Comparison of ENCODE assay signal across 8 mouse cellular contexts in genomic region chrX:104201592-104202139, GRCm38 (mm10). TPM values are rescaled to one million over a fixed set of nuclear protein-coding genes. Genes with fewer than 3 reads are reported as not detected.
A peak's percentile ranks its signal among the peaks of the same experiment; 100 is the strongest.
DNase-seq lines count a peak whose midpoint lies in the region; ATAC-seq and TF ChIP-seq lines count a peak whose summit lies in the region.

No protein-coding gene starts in this region.

- H3K36me3 ChIP-seq in ES-E14 (ENCODE audit: control insufficient read depth, insufficient read depth, low read length, poor library complexity, severe bottlenecking) = no peaks in the 10 kb centered on the region
- H3K36me3 ChIP-seq in liver, postnatal 0 days (replicated peaks; ENCODE audit: insufficient read depth, low read length) = no peaks in the 10 kb centered on the region
- no peaks in the 10 kb centered on the region for H3K36me3 ChIP-seq in testis, adult 2 months (ENCODE audit: control insufficient read depth, insufficient read depth, low read length)

- peak overlapping the region; percentile 72 to 77 for H3K4me3 ChIP-seq in ES-E14 (ENCODE audit: insufficient read depth in 1 of 2, low read depth in 1 of 2, low read length in 2 of 2, poor library complexity in 1 of 2, severe bottlenecking in 1 of 2)
- peak overlapping the region; percentile 47; the same call in 1 of the 2 replicates for H3K4me3 ChIP-seq in liver, postnatal 0 days (ENCODE audit: low read depth, low read length)
- H3K4me3 ChIP-seq in testis, adult 2 months (ENCODE audit: control insufficient read depth, low read depth, low read length) = peak overlapping the region; percentile 84

- WGBS in liver, postnatal 0 days (ENCODE audit: insufficient replicate concordance) = 29% methylated on average over 19 of the region's 21 CpGs

- TF ChIP-seq EP300 in liver, postnatal 0 days (IDR thresholded peaks at IDR 0.05; ENCODE audit: low read depth) = no peak

- peaks cover 0 to 3% of the 10 kb centered on the region in 2 experiments; a peak in 1 of 4 replicates for H3K4me1 ChIP-seq in ES-E14 (ENCODE audit: control insufficient read depth in 2 of 2, insufficient read depth in 2 of 2, low read length in 2 of 2, poor library complexity in 1 of 2)
- no peaks in the 10 kb centered on the region for H3K4me1 ChIP-seq in liver, postnatal 0 days (ENCODE audit: insufficient read depth)
- no peaks in the 10 kb centered on the region for H3K4me1 ChIP-seq in testis, adult 2 months (ENCODE audit: control insufficient read depth, insufficient read depth, low read length)

- in situ Hi-C loops in ES-E14 (cut with MboI; ENCODE audit: low sequenced_read_pairs in 2 of 2, unreplicated experiment in 2 of 2) = no loop called here

- TF ChIP-seq POLR2A in testis, adult 2 months (IDR thresholded peaks at IDR 0.05; ENCODE audit: control insufficient read depth, low read depth, low read length) = no peak

- H3K9me3 ChIP-seq in ES-E14 (ENCODE audit: control insufficient read depth, insufficient read depth, low read depth, low read length) = no peaks in the 10 kb centered on the region
- no peaks in the 10 kb centered on the region for H3K9me3 ChIP-seq in liver, postnatal 0 days (ENCODE audit: low read length)

- DNase-seq in embryo, embryonic 10 days (ENCODE audit: low spot score) = peak; percentile 8
- no peak for DNase-seq in embryo, embryonic 9.5 days (ENCODE audit: extremely low spot score)
- DNase-seq in ES-E14 (ENCODE audit: low read depth, low spot score) = no peak
- DNase-seq in liver, postnatal 0 days = no peak
- no peak for DNase-seq in ovary, adult 18-20 months (ENCODE audit: low spot score)
- DNase-seq in thymus, postnatal 25 days = no peak

- H3K4me2 ChIP-seq in liver, postnatal 0 days (ENCODE audit: low read depth, low read length) = peak overlapping the region; percentile 78

- no peak overlapping the region for H3K27ac ChIP-seq in ES-E14 (ENCODE audit: insufficient read depth, low read depth, low read length, poor library complexity, severe bottlenecking)
- H3K27ac ChIP-seq in liver, postnatal 0 days (ENCODE audit: low read depth) = no peak overlapping the region
- peak overlapping the region; percentile 81 for H3K27ac ChIP-seq in testis, adult 2 months (ENCODE audit: control insufficient read depth, insufficient read depth, low read depth, low read length)

- TF ChIP-seq CTCF in liver, postnatal 0 days (IDR thresholded peaks at IDR 0.05; ENCODE audit: low read depth) = no peak
- no peak for TF ChIP-seq CTCF in testis, adult 2 months (IDR thresholded peaks at IDR 0.05; ENCODE audit: control insufficient read depth, insufficient read depth, insufficient replicate concordance, low read depth, low read length)

- peak overlapping the region; percentile 91 for H3K9ac ChIP-seq in ES-E14 (ENCODE audit: insufficient read depth, low read depth, low read length, poor library complexity, severe bottlenecking)
- H3K9ac ChIP-seq in liver, postnatal 0 days (replicated peaks) = no peak overlapping the region

- H3K27me3 ChIP-seq in liver, postnatal 0 days (ENCODE audit: insufficient read depth, low read length) = peaks cover 45% of the 10 kb centered on the region
- no peaks in the 10 kb centered on the region for H3K27me3 ChIP-seq in testis, adult 2 months (ENCODE audit: control insufficient read depth, insufficient read depth, low read length)

- 0 out of 2 replicates have a peak, but pooled peaks have one; percentile 11 for ATAC-seq in granulocyte monocyte progenitor cell, adult 5-6 weeks (replicated peaks; ENCODE audit: poor library complexity, severe bottlenecking)
- no peak for ATAC-seq in liver, postnatal 0 days

TF ChIP-seq in ES-E14, 5 proteins besides CTCF, POLR2A, EP300 and RAD21:
- TF ChIP-seq MAFK (IDR thresholded peaks at IDR 0.05; ENCODE audit: insufficient read depth, low read depth, low read length) (no peak), ZNF384 (IDR thresholded peaks at IDR 0.05; ENCODE audit: low read depth, low read length) (no peak), HCFC1 (IDR thresholded peaks at IDR 0.05; ENCODE audit: borderline replicate concordance, insufficient read depth, low read length) (no peak), ZC3H11A (IDR thresholded peaks at IDR 0.05; ENCODE audit: borderline replicate concordance, low read depth, low read length) (no peak), CHD2 (IDR thresholded peaks at IDR 0.05; ENCODE audit: low read depth, low read length) (no peak)
TF ChIP-seq in ES-E14: peak in this region for 0.

RNA-seq across cellular contexts. Expression of gene Nexmif, which starts 0.7 kb away (rescaled TPM):
- 12.6 TPM in 2 replicates for total RNA-seq in ES-E14 (2012; rRNA removed)
- not detected in 2 replicates for total RNA-seq in granulocyte monocyte progenitor cell, adult 5-6 weeks (2014; fragmentation: Nextera tagmentation)
- not detected in 2 replicates for total RNA-seq in granulocyte monocyte progenitor cell, adult 5-6 weeks (2017)
- polyA plus RNA-seq in liver, postnatal 0 days (2015; fragmentation: Nextera tagmentation; extraction: Ambion mirVana) = 0.06 and 0.07 TPM in 2 replicates
- 0.33 and 0.43 TPM in 2 replicates for polyA plus RNA-seq in testis, adult 2 months (2012; rRNA removed)

Comparison
In these comparisons a context has a peak if more than half of its experiments do, and no peak if none do; other contexts are left out.
1. RNA of gene Nexmif, which starts 0.7 kb away (total RNA-seq): 12.6 TPM in ES-E14; not detected in granulocyte monocyte progenitor cell, adult 5-6 weeks; every median in the first group is over 10 times any median in the second.
2. Peak in every context shown above with its lines, with median percentiles within 50 percentile points of each other: H3K4me3 ChIP-seq.